Mouse (Mus musculus) retina, postnatal 1 day (tissue): ENCODE data around the gene Decr2.
"Not testable (repeated sequence)": the region's sequence is repeated elsewhere in the genome, so short reads cannot be mapped to it uniquely, and the experiment has no call there.

Experiments
- DNase-seq: peaks from one replicate; pipeline ENCODE4 v3.0.0-alpha.2; 2012

Gene Decr2

GRCm38 (mm10) chr17:26055164-26055563 is 35.0 kb downstream of the Decr2 start:
- peak; percentile 21 for DNase-seq

- DNase-seq: no peak
These were observed 35.8 kb downstream of the Decr2 start for GRCm38 (mm10) chr17:26054133-26054845.

- DNase-seq: no peak
These were observed 37.4 kb downstream of the Decr2 start for GRCm38 (mm10) chr17:26052706-26053105.

- no peak for DNase-seq
These were observed 38.1 kb downstream of the Decr2 start for GRCm38 (mm10) chr17:26052074-26052473.

GRCm38 (mm10) chr17:26048118-26048517 is 42.0 kb downstream of the Decr2 start:
- DNase-seq: no peak

GRCm38 (mm10) chr17:26046253-26046997 is 43.7 kb downstream of the Decr2 start:
- no peak for DNase-seq

- DNase-seq: no peak
These were observed 44.9 kb downstream of the Decr2 start for GRCm38 (mm10) chr17:26045285-26045684.

GRCm38 (mm10) chr17:26043249-26043636 is 46.9 kb downstream of the Decr2 start:
- peak; percentile 40 for DNase-seq

GRCm38 (mm10) chr17:26042599-26043248 is 47.4 kb downstream of the Decr2 start:
- DNase-seq: no peak

GRCm38 (mm10) chr17:26041111-26041802 is 48.9 kb downstream of the Decr2 start:
- DNase-seq: peak; percentile 81

- not testable (repeated sequence) for DNase-seq
These were observed 49.4 kb downstream of the Decr2 start for GRCm38 (mm10) chr17:26040711-26041110.

- DNase-seq: no peak
These were observed 58.1 kb downstream of the Decr2 start for GRCm38 (mm10) chr17:26032037-26032436.

- DNase-seq: peak; percentile 49
These were observed 58.6 kb downstream of the Decr2 start for GRCm38 (mm10) chr17:26031583-26031982.
